Mouse (Mus musculus) cerebellum, postnatal 4 days (tissue): ENCODE results near the gene Castor1.
A peak's percentile ranks its signal among the peaks of the same experiment; 100 is the strongest.

Source experiments
- DNase-seq, 2 experiments: peaks; one replicate each; pipeline ENCODE4 v3.0.0; 2022; ENCODE audit warnings: low spot score in 2 of 2, mixed read lengths in 1 of 2

The Castor1 gene

GRCm38 (mm10) chr11:4206563-4206962, 11.5 kb upstream of the Castor1 start:
- no peak for DNase-seq

- DNase-seq: no peak
Observed at GRCm38 (mm10) chr11:4207655-4208054, 10.4 kb upstream of the Castor1 start.

GRCm38 (mm10) chr11:4209556-4209955, 8.5 kb upstream of the Castor1 start:
- DNase-seq: no peak

GRCm38 (mm10) chr11:4210786-4211185, 7.2 kb upstream of the Castor1 start:
- no peak for DNase-seq

GRCm38 (mm10) chr11:4213107-4213506, 4.9 kb upstream of the Castor1 start:
- no peak for DNase-seq

- DNase-seq: no peak
Observed at GRCm38 (mm10) chr11:4214572-4214971, 3.5 kb upstream of the Castor1 start.

- DNase-seq: no peak
Observed at GRCm38 (mm10) chr11:4215061-4215460, 3.0 kb upstream of the Castor1 start.

GRCm38 (mm10) chr11:4216248-4217000, 1.6 kb upstream of the Castor1 start:
- DNase-seq: no peak

- DNase-seq: no peak
Observed at GRCm38 (mm10) chr11:4218637-4219036, 612 bp downstream of the Castor1 start.

GRCm38 (mm10) chr11:4219317-4219751, 1.3 kb downstream of the Castor1 start:
- peak in 1 of 2 experiments; percentile 57 for DNase-seq

- DNase-seq: no peak
Observed at GRCm38 (mm10) chr11:4219908-4220307, 1.9 kb downstream of the Castor1 start.

GRCm38 (mm10) chr11:4220443-4221400, 2.7 kb downstream of the Castor1 start:
- peak; percentile 59 to 77 for DNase-seq

- no peak for DNase-seq
Observed at GRCm38 (mm10) chr11:4222046-4222950, 4.3 kb downstream of the Castor1 start.

- no peak for DNase-seq
Observed at GRCm38 (mm10) chr11:4223393-4224188, 5.6 kb downstream of the Castor1 start.

- DNase-seq: no peak
Observed at GRCm38 (mm10) chr11:4224223-4224622, 6.2 kb downstream of the Castor1 start.

GRCm38 (mm10) chr11:4226569-4227325, 8.7 kb downstream of the Castor1 start:
- DNase-seq: no peak

- DNase-seq: peak; percentile 47 to 78
Observed at GRCm38 (mm10) chr11:4228463-4228862, 10.4 kb downstream of the Castor1 start.

- DNase-seq: no peak
Observed at GRCm38 (mm10) chr11:4229841-4230240, 11.8 kb downstream of the Castor1 start.

GRCm38 (mm10) chr11:4231435-4231834, 13.4 kb downstream of the Castor1 start:
- DNase-seq: no peak

GRCm38 (mm10) chr11:4232644-4233043, 14.6 kb downstream of the Castor1 start:
- DNase-seq: no peak
